Mouse (Mus musculus) effector memory CD4-positive, alpha-beta T cell, adult 5 months (primary cell): Measurements from ENCODE around the gene Fgfrl1. TPM values are rescaled to one million over a fixed set of nuclear protein-coding genes. Genes with fewer than 3 reads are reported as not detected.

Experiments used
- polyA plus RNA-seq: library from polyadenylated mRNA; unstranded; fragments of 100-300 nt; shearing (Covaris generic); gene quantifications from one replicate; pipeline ENCODE4 v1.2.1, GENCODE M21; 2017

Fgfrl1 gene
- polyA plus RNA-seq = 4.8 TPM

GRCm38 (mm10) chr5:108692271-108692670 is at the start of gene Fgfrl1:
Gene Fgfrl1 (plus strand): TSS chr5:108692382.

GRCm38 (mm10) chr5:108659698-108660631 is 32.2 kb upstream of the Fgfrl1 start, which contains the start of gene Idua:
Gene Idua (plus strand): TSS chr5:108660331.

GRCm38 (mm10) chr5:108668977-108669936 is 22.9 kb upstream of the Fgfrl1 start, which contains the start of gene Dgkq:
Gene Dgkq (minus strand): TSS chr5:108669672.

GRCm38 (mm10) chr5:108675251-108675816 is 16.8 kb upstream of the Fgfrl1 start, which contains the start of gene Slc26a1:
Gene Slc26a1 (minus strand): TSS chr5:108675569.

Other genes with a start within 250 kb of the Fgfrl1 start
- gene Mfsd7a, start 243.5 kb upstream of the Fgfrl1 start, polyA plus RNA-seq = not detected
- 12.6 TPM for gene Pcgf3, start 231.2 kb upstream of the Fgfrl1 start, polyA plus RNA-seq
- gene Cplx1, start 142.4 kb upstream of the Fgfrl1 start, polyA plus RNA-seq = not detected
- gene Gak, start 62.6 kb upstream of the Fgfrl1 start, polyA plus RNA-seq = 176 TPM
- gene Tmem175, start 62.6 kb upstream of the Fgfrl1 start, polyA plus RNA-seq = 25.9 TPM
- 29.0 TPM for gene Idua, start 32.1 kb upstream of the Fgfrl1 start, polyA plus RNA-seq
- 20.1 TPM for gene Dgkq, start 22.7 kb upstream of the Fgfrl1 start, polyA plus RNA-seq
- 0.10 TPM for gene Slc26a1, start 16.8 kb upstream of the Fgfrl1 start, polyA plus RNA-seq
- not detected for gene Rnf212, start 82.6 kb downstream of the Fgfrl1 start, polyA plus RNA-seq
- gene Tmed11, start 103.0 kb downstream of the Fgfrl1 start, polyA plus RNA-seq = not detected
- not detected for gene Vmn2r8, start 116.5 kb downstream of the Fgfrl1 start, polyA plus RNA-seq
- 0.06 TPM for gene Vmn2r9, start 160.2 kb downstream of the Fgfrl1 start, polyA plus RNA-seq